Mouse (Mus musculus): ENCODE data around the gene Cdk18.

DNA sequence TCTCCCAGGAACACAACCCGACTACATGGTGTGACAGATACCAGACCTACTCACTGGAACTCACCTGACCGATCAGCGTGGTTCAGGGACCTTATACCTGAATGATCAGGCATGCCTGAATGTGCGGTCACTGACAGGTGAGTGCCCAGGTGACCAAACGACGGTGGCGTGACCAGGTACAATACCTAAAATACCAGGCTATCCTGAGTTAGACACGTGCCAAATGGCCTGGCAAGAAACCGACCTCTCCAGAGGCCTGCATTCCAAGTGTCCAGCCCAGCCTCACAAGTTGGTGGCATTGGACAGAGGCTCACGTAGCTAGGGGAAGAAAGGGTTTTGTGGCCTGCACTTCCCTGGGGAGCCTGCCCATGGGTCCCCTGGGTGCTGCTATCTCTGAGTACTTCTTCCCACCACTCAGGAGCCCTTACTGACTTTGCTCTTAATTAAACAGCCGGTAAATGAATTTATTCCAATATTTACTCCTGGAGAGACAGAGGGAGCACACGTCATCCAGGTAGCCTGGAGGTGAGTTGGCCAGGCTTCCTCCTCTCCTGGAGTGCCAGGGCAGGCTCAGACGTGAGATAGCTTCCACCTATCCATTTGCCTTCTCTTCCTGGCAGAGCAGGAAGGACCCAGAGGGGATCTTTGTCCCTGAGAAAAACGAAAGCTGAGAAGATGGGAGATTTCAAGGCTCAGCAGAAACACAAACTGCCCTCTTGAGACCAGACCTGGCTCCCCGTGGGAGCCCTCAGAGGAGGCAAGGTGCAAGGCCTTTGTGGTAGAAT is 11.5 kb upstream of the Cdk18 start:
- TF ChIP-seq CTCF (IDR thresholded peaks at IDR 0.05; ENCODE audit: low read depth, low read length) (no peak), GATA1 (IDR thresholded peaks at IDR 0.05; ENCODE audit: borderline replicate concordance, low read length) (no peak)

All from G1E (cell line).